Mouse (Mus musculus): ENCODE results near the gene Abtb2.

GRCm38 (mm10) chr2:103632136-103632925 lies 66.2 kb downstream of the Abtb2 start:
- TF ChIP-seq CTCF (IDR thresholded peaks at IDR 0.05 in 2 of 3, conservative IDR thresholded peaks at IDR 0.05 in 1 of 3; ENCODE audit: control insufficient read depth in 1 of 3, insufficient read depth in 1 of 3, low read depth in 2 of 3, low read length in 3 of 3, poor library complexity in 1 of 3, severe bottlenecking in 1 of 3), result no peak
- no peak for TF ChIP-seq USF2 (IDR thresholded peaks at IDR 0.05; ENCODE audit: borderline replicate concordance in 1 of 2, insufficient read depth in 1 of 2, low read depth in 1 of 2, low read length in 2 of 2)
- no peak for TF ChIP-seq EP300 (IDR thresholded peaks at IDR 0.05; ENCODE audit: low read depth in 1 of 2, low read length in 2 of 2)
- TF ChIP-seq CHD1 (IDR thresholded peaks at IDR 0.05; ENCODE audit: low read depth, low read length), result no peak
- no peak for TF ChIP-seq SMC3 (IDR thresholded peaks at IDR 0.05; ENCODE audit: low read depth, low read length)
- no peak for TF ChIP-seq POLR2A (IDR thresholded peaks at IDR 0.05; ENCODE audit: control insufficient read depth in 1 of 2, insufficient read depth in 1 of 2, low read depth in 1 of 2, low read length in 2 of 2, poor library complexity in 1 of 2)
- no peak for TF ChIP-seq MAZ (IDR thresholded peaks at IDR 0.05; ENCODE audit: low read depth, low read length)
- no peak for TF ChIP-seq TAL1 (IDR thresholded peaks at IDR 0.05; ENCODE audit: low read length)
- TF ChIP-seq NRF1 (IDR thresholded peaks at IDR 0.05; ENCODE audit: insufficient read depth, low read depth, low read length, poor library complexity, severe bottlenecking), result no peak

Measured in MEL (cell line).